Mouse (Mus musculus) limb, embryonic 15.5 days (tissue): ENCODE results near the gene S100a13. TPM values are rescaled to one million over a fixed set of nuclear protein-coding genes. Genes with fewer than 3 reads are reported as not detected.

Experiments
- polyA plus RNA-seq: library from polyadenylated mRNA; unstranded; fragments of >200 nt; fragmentation: Nextera tagmentation; extraction: Ambion mirVana; gene quantifications from 2 replicates; pipeline ENCODE4 v1.2.1, GENCODE M21; 2015

Gene S100a13
- polyA plus RNA-seq, 1 experiment from 2014 or later = 52.1 TPM

Other genes with a start within 250 kb of the S100a13 start
- 3.9 and 4.7 TPM in 2 replicates for gene Dennd4b, start 249.2 kb upstream of the S100a13 start, polyA plus RNA-seq
- gene Gatad2b, start 221.3 kb upstream of the S100a13 start, polyA plus RNA-seq = 13.3 and 14.2 TPM in 2 replicates
- gene Slc27a3, start 124.5 kb upstream of the S100a13 start, polyA plus RNA-seq = 36.2 and 37.0 TPM in 2 replicates
- gene Ints3, start 80.8 kb upstream of the S100a13 start, polyA plus RNA-seq = 25.6 and 28.0 TPM in 2 replicates
- 5.4 and 6.7 TPM in 2 replicates for gene Npr1, start 48.6 kb upstream of the S100a13 start, polyA plus RNA-seq
- gene Ilf2, start 38.3 kb upstream of the S100a13 start, polyA plus RNA-seq = 171 and 176 TPM in 2 replicates
- gene Snapin, start 23.4 kb upstream of the S100a13 start, polyA plus RNA-seq = 89.9 and 95.4 TPM in 2 replicates
- 146 and 147 TPM in 2 replicates for gene Chtop, start 4.9 kb upstream of the S100a13 start, polyA plus RNA-seq
- 38.7 and 40.1 TPM in 2 replicates for gene S100a1, start within 50 bp of the S100a13 start, polyA plus RNA-seq
- gene S100a14, start 12.4 kb downstream of the S100a13 start, polyA plus RNA-seq = 171 TPM in 2 replicates
- gene S100a16, start 22.8 kb downstream of the S100a13 start, polyA plus RNA-seq = 426 and 454 TPM in 2 replicates
- gene S100a3, start 46.1 kb downstream of the S100a13 start, polyA plus RNA-seq = 1.8 and 2.6 TPM in 2 replicates
- not detected in 2 replicates for gene S100a2, start 75.8 kb downstream of the S100a13 start, polyA plus RNA-seq
- not detected in 2 replicates for gene Gm42674, start 87.5 kb downstream of the S100a13 start, polyA plus RNA-seq
- gene S100a4, start 89.3 kb downstream of the S100a13 start, polyA plus RNA-seq = 21.0 and 29.6 TPM in 2 replicates
- gene S100a5, start 94.1 kb downstream of the S100a13 start, polyA plus RNA-seq = not detected in 2 replicates
- gene S100a6, start 98.4 kb downstream of the S100a13 start, polyA plus RNA-seq = 481 and 553 TPM in 2 replicates
- 8.4 and 9.6 TPM in 2 replicates for gene S100a7a, start 139.6 kb downstream of the S100a13 start, polyA plus RNA-seq
- gene S100a8, start 154.5 kb downstream of the S100a13 start, polyA plus RNA-seq = 30.5 and 33.3 TPM in 2 replicates
- 20.9 and 25.6 TPM in 2 replicates for gene S100a9, start 181.3 kb downstream of the S100a13 start, polyA plus RNA-seq
- 1.2 and 1.3 TPM in 2 replicates for gene Pglyrp4, start 212.5 kb downstream of the S100a13 start, polyA plus RNA-seq